Mouse (Mus musculus) olfactory bulb, adult 2 months (tissue): Measurements from ENCODE around the gene Myo5a.

Source experiments
- CTCF ChIP-seq: fragments of 200-500 bp; IDR thresholded peaks from 2 replicates; pipeline ENCODE4 v1.5.1; 2012; ENCODE audit warnings: low read depth, mild to moderate bottlenecking, low read length, moderate library complexity; ENCODE audit not compliant: insufficient read depth
- POLR2A ChIP-seq: fragments of 200-500 bp; IDR thresholded peaks from 2 replicates; pipeline ENCODE4 v1.6.1; 2012; ENCODE audit warnings: mild to moderate bottlenecking, low read depth, low read length, moderate library complexity; ENCODE audit not compliant: insufficient read depth

GRCm38 (mm10) chr9:75124201-75124721, 53.4 kb downstream of the Myo5a start:
- no peak for TF ChIP-seq CTCF
- TF ChIP-seq POLR2A, result no peak
